In the genomic region with DNA sequence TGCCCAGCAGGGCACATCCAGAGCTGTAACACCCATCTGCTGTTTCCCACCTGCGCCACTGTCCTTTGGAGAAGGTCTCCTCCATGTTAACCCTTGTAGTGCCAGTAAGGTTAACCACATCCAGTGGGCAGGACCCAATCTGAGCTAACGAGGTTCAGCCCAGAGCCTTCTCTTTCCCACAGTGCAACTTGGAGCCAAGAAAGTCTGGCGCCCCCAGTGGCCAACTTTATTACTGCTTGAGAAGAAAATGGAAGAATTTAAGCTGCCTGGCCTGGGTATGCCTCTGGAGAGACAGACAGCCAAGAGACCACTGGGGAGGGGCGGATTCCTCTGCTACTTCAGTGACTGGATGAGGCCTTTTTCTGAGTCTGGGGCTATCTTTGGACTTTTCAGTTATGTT, we compare ENCODE assay signal across 10 mouse cellular contexts.
DNase-seq lines count a peak whose midpoint lies in the region; ATAC-seq and TF ChIP-seq lines count a peak whose summit lies in the region.
"Had no signal": no experiment of that assay in that cellular context is flagged by ENCODE, and none has a peak within 500 bp of the region (broad histone marks: within the 10 kb centered on the region; RNA-seq: fewer than 3 reads in every experiment).

No protein-coding gene starts in this region.

- TF ChIP-seq EP300 in MEL (IDR thresholded peaks at IDR 0.05; ENCODE audit: low read depth in 1 of 2, low read length in 2 of 2), result no peak

- no peaks in the 10 kb centered on the region for H3K36me3 ChIP-seq in kidney, embryonic 14.5 days (ENCODE audit: control insufficient read depth, insufficient read depth, low read length)
- no peaks in the 10 kb centered on the region for H3K36me3 ChIP-seq in MEL (ENCODE audit: control insufficient read depth in 1 of 2, insufficient read depth in 2 of 2, low read length in 2 of 2)
- no peaks in the 10 kb centered on the region for H3K36me3 ChIP-seq in stomach, embryonic 16.5 days (ENCODE audit: control insufficient read depth, insufficient read depth, low read length)

- peak; percentile 73 to 84 (median 74) for TF ChIP-seq CTCF in MEL (IDR thresholded peaks at IDR 0.05 in 2 of 3, conservative IDR thresholded peaks at IDR 0.05 in 1 of 3; ENCODE audit: control insufficient read depth in 1 of 3, insufficient read depth in 1 of 3, low read depth in 2 of 3, low read length in 3 of 3, poor library complexity in 1 of 3, severe bottlenecking in 1 of 3)
- peak; percentile 87 for TF ChIP-seq CTCF in layer of hippocampus, adult 2 months (conservative IDR thresholded peaks at IDR 0.05)

- H3K9ac ChIP-seq in kidney, embryonic 14.5 days (ENCODE audit: low read depth, low read length), result no peak overlapping the region
- H3K9ac ChIP-seq in MEL (ENCODE audit: control insufficient read depth, low read depth, low read length, poor library complexity, severe bottlenecking), result no peak overlapping the region
- H3K9ac ChIP-seq in stomach, embryonic 16.5 days (ENCODE audit: low read length), result no peak overlapping the region

- H3K9me3 ChIP-seq in kidney, embryonic 14.5 days (ENCODE audit: control insufficient read depth, low read length), result no peaks in the 10 kb centered on the region
- H3K9me3 ChIP-seq in MEL (replicated peaks; ENCODE audit: insufficient read depth, low read length), result no peaks in the 10 kb centered on the region
- no peaks in the 10 kb centered on the region for H3K9me3 ChIP-seq in stomach, embryonic 16.5 days (replicated peaks; ENCODE audit: control insufficient read depth, low read length)

- no peak for TF ChIP-seq POLR2A in MEL (IDR thresholded peaks at IDR 0.05; ENCODE audit: control insufficient read depth in 1 of 2, insufficient read depth in 1 of 2, low read depth in 1 of 2, low read length in 2 of 2, poor library complexity in 1 of 2)

- WGBS in kidney, embryonic 14.5 days, result 53% methylated on average over 4 of the region's 4 CpGs
- 49% methylated on average over 4 of the region's 4 CpGs for WGBS in stomach, embryonic 16.5 days

- H3K4me3 ChIP-seq in kidney, embryonic 14.5 days (ENCODE audit: low read length), result no peak overlapping the region
- no peak overlapping the region for H3K4me3 ChIP-seq in MEL (ENCODE audit: control insufficient read depth in 1 of 2, insufficient read depth in 1 of 2, low read depth in 2 of 2, low read length in 2 of 2)
- H3K4me3 ChIP-seq in layer of hippocampus, adult 2 months, result no peak overlapping the region
- no peak overlapping the region for H3K4me3 ChIP-seq in stomach, embryonic 16.5 days (replicated peaks; ENCODE audit: low read length)
- H3K4me3 ChIP-seq: erythroblast, embryonic 14.5 days had no signal

- DNase-seq in kidney, adult 8-10 months, result peak; percentile 19 to 60
- peak; percentile 62 for DNase-seq in MEL (ENCODE audit: low read depth, low spot score)
- DNase-seq in c-Kit-positive CD71-positive TER-119-positive erythroid progenitor cells, embryonic 14.5 days (ENCODE audit: low spot score), result peak; percentile 78
- peak; percentile 20 to 35 for DNase-seq in frontal cortex, postnatal 25 days (ENCODE audit: low spot score in 2 of 2)
- DNase-seq in layer of hippocampus, adult 2 months (ENCODE audit: low spot score in 2 of 2), result peak; percentile 20 to 66

- H3K27me3 ChIP-seq in kidney, embryonic 14.5 days (ENCODE audit: control insufficient read depth, insufficient read depth, low read length), result no peaks in the 10 kb centered on the region
- H3K27me3 ChIP-seq in MEL (ENCODE audit: control insufficient read depth in 1 of 2, insufficient read depth in 2 of 2, low read length in 2 of 2), result no peaks in the 10 kb centered on the region
- no peaks in the 10 kb centered on the region for H3K27me3 ChIP-seq in stomach, embryonic 16.5 days (ENCODE audit: control insufficient read depth, insufficient read depth, low read length)

- peaks cover 5% of the 10 kb centered on the region; the same call in 1 of the 2 replicates for H3K4me1 ChIP-seq in kidney, embryonic 14.5 days (ENCODE audit: control insufficient read depth, insufficient read depth, low read length)
- H3K4me1 ChIP-seq in MEL (ENCODE audit: control insufficient read depth in 1 of 2, insufficient read depth in 2 of 2, low read length in 2 of 2), result no peaks in the 10 kb centered on the region
- H3K4me1 ChIP-seq in stomach, embryonic 16.5 days (ENCODE audit: control insufficient read depth, insufficient read depth, low read length), result no peaks in the 10 kb centered on the region; the same call in 1 of the 2 replicates

- H3K27ac ChIP-seq in kidney, embryonic 14.5 days (ENCODE audit: low read depth, low read length), result no peak overlapping the region
- H3K27ac ChIP-seq in MEL (ENCODE audit: control insufficient read depth, low read depth, low read length), result no peak overlapping the region
- H3K27ac ChIP-seq in layer of hippocampus, adult 2 months, result no peak overlapping the region
- no peak overlapping the region for H3K27ac ChIP-seq in stomach, embryonic 16.5 days (ENCODE audit: low read length)
- H3K27ac ChIP-seq: macrophage had no signal

- H3K79me2 ChIP-seq in MEL (ENCODE audit: control insufficient read depth, insufficient read depth, low read length, poor library complexity), result no peaks in the 10 kb centered on the region

- no peak for ATAC-seq in kidney, embryonic 14.5 days (ENCODE audit: low FRiP score, low TSS enrichment)
- ATAC-seq in megakaryocyte-erythroid progenitor cell, adult 5-6 weeks (replicated peaks; ENCODE audit: low FRiP score, low TSS enrichment, poor library complexity, severe bottlenecking), result peak; percentile 50; the same call in 1 of the 2 replicates
- peak; percentile 8; the same call in 1 of the 2 replicates for ATAC-seq in stomach, embryonic 16.5 days (ENCODE audit: insufficient read depth, low FRiP score)

- no peak for TF ChIP-seq RAD21 in MEL (IDR thresholded peaks at IDR 0.05; ENCODE audit: low read depth, low read length)

- no peak overlapping the region for H3K4me2 ChIP-seq in kidney, embryonic 14.5 days (replicated peaks; ENCODE audit: low read depth, low read length)
- H3K4me2 ChIP-seq in stomach, embryonic 16.5 days (ENCODE audit: low read depth, low read length), result no peak overlapping the region

TF ChIP-seq in MEL, 35 proteins besides CTCF, POLR2A, EP300 and RAD21:
- TF ChIP-seq ZMIZ1 (IDR thresholded peaks at IDR 0.05; ENCODE audit: low read depth, low read length) (no peak), USF2 (IDR thresholded peaks at IDR 0.05; ENCODE audit: borderline replicate concordance in 1 of 2, insufficient read depth in 1 of 2, low read depth in 1 of 2, low read length in 2 of 2) (no peak), GATA1 (IDR thresholded peaks at IDR 0.05; ENCODE audit: low read depth, low read length) (no peak), SMC3 (IDR thresholded peaks at IDR 0.05; ENCODE audit: low read depth, low read length) (no peak), ZNF384 (IDR thresholded peaks at IDR 0.05; ENCODE audit: low read depth, low read length) (no peak), MYC (IDR thresholded peaks at IDR 0.05; ENCODE audit: low read depth, low read length) (no peak), CHD2 (IDR thresholded peaks at IDR 0.05; ENCODE audit: low read length) (no peak)
TF ChIP-seq in MEL: peak in this region for 0.

Comparison
In these comparisons a context has a peak if more than half of its experiments do, and no peak if none do; other contexts are left out.
1. DNase-seq: peak in every context shown above with its lines; median percentile 78 in c-Kit-positive CD71-positive TER-119-positive erythroid progenitor cells, embryonic 14.5 days; 62 in MEL; 43 in layer of hippocampus, adult 2 months; 40 in kidney, adult 8-10 months; 28 in frontal cortex, postnatal 25 days.